Mouse (Mus musculus): Measurements from ENCODE around the gene Cab39. TPM values are rescaled to one million over a fixed set of nuclear protein-coding genes. Genes with fewer than 3 reads are reported as not detected.

Gene Cab39
- polyA plus RNA-seq, 1 experiment, result 41.8 TPM

DNA sequence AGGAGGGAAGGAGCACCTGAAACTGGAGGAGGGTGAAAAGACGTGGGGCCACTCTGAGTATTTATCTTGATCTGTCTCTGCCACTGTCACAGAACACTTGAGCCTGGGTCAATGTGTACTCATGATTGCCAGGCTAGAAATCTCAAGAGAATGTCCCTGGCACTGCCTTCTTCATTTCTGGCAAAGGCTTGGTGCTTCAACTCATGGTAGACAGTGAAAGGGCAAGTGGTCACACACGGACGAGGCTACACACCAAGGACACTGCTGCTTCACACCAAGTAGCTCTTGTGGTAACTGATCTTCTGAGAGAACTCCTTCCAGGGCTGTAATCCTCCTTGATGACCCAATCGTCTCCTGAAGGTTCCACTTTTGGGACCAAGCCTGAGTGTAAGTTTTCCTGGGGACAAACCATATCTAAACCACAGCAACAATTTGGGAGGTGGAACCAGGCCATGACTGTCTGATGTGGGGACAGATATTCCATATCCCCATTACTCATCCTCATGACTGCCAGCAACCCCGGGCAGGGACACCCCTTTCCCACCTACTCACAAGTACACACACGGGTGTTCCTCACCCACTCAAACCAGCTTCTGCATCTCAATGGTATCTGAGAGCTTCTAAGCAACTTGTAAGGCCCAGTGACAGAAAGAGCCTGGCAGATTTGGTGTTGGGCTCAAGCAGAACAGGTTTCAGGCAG, 35.6 kb upstream of the Cab39 start:
- H3K36me3 ChIP-seq (ENCODE audit: control insufficient read depth, insufficient read depth, low read length), result no peaks in the 10 kb centered on the region
- H3K27ac ChIP-seq (ENCODE audit: insufficient read depth, low read depth, low read length), result no peak overlapping the region
- H3K27me3 ChIP-seq (replicated peaks; ENCODE audit: control insufficient read depth, insufficient read depth, low read length), result no peaks in the 10 kb centered on the region
- 71% methylated on average over 6 of the region's 6 CpGs for WGBS
- H3K4me3 ChIP-seq (ENCODE audit: insufficient read depth, low read depth, low read length), result no peak overlapping the region
- H3K4me1 ChIP-seq (ENCODE audit: control insufficient read depth, insufficient read depth, low read length), result no peaks in the 10 kb centered on the region
- no peak for DNase-seq
- no peak for TF ChIP-seq CTCF (conservative IDR thresholded peaks at IDR 0.05; ENCODE audit: insufficient read depth, insufficient read length, low read depth, low read length)
- TF ChIP-seq POLR2A (IDR thresholded peaks at IDR 0.05; ENCODE audit: low read depth, low read length), result no peak

DNA sequence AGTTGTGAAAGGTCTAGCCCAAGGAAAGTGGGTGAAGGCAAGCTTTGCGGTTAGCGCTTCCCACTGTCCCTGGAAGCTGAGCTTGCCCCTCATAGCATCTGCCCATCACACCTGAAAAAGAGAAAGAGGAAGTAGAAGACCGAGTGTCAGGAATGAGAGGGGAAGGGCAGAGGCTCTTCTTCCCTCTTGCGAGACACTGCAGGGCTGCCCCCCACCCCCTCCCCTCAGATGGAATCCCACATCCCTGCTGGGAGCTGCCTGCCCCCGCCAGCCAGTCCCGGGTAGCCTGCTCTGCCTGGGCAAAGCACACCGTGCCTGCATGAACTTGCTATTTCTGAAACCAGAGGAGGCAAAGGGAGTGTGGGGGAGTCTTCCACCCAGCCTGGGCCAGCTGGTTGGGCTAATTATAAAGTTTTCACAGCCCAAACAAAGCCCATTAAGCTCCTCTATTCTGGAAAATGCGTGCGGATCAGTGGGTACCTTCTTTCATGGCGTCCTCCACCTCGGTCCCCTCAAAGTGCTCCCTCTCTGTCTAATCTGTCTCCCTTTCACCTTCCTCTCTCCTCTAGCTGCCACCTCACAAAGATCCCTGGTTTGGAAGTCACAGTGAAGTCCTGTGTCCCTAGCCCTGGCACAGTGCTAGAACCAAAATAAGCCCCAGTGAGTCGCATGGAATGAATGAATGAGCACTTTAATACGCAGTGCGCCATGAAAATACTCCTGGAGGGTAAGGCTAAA, 34.8 kb upstream of the Cab39 start:
- Histone ChIP-seq H3K27me3 (replicated peaks; ENCODE audit: control insufficient read depth, insufficient read depth, low read length) (no peaks in the 10 kb centered on the region), H3K36me3 (ENCODE audit: control insufficient read depth, insufficient read depth, low read length) (no peaks in the 10 kb centered on the region), H3K4me3 (ENCODE audit: insufficient read depth, low read depth, low read length) (no peak overlapping the region), H3K27ac (ENCODE audit: insufficient read depth, low read depth, low read length) (no peak overlapping the region), H3K4me1 (ENCODE audit: control insufficient read depth, insufficient read depth, low read length) (no peaks in the 10 kb centered on the region)
- WGBS, result 27% methylated on average over 14 of the region's 14 CpGs
- no peak for DNase-seq
- TF ChIP-seq CTCF (conservative IDR thresholded peaks at IDR 0.05; ENCODE audit: insufficient read depth, insufficient read length, low read depth, low read length), result no peak
- TF ChIP-seq POLR2A (IDR thresholded peaks at IDR 0.05; ENCODE audit: low read depth, low read length), result no peak

DNA sequence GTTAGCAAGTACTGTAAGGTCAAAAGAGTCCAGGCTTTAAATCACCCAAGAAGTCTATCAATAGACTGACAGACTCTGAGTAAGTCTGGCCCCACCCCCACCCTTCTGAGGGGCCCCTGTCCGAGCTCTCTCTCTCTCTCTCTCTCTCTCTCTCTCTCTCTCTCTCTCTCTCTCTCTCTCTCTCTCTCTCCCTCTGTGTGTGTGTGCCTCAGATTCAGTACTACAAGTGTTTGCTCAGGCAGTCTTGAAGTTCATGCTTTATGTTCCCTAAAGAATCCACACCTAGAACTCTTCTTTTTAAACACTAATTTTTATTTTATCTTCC, 34.3 kb upstream of the Cab39 start:
- 33% methylated on average over 1 of the region's 1 CpGs for WGBS
- no peaks in the 10 kb centered on the region for H3K36me3 ChIP-seq (ENCODE audit: control insufficient read depth, insufficient read depth, low read length)
- DNase-seq, result no peak

DNA sequence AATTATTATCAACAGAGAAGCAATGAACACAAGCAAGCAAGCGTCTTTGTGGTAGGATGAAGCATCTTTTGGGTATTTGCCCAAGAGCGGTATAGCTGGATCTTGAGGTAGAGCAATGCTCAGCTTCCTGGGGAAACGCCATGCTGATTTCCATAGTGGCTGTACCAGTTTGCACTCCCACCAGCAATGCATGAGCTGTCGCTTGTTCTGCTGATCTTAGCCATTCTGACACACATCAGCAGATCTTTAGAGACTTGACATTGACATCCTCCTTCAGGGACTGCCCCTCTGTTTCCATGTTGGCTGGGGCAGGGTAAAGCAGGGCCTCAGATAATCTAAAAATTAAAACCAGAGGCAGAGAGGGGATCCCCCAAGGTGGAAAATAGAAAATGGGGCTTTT, 31.6 kb upstream of the Cab39 start:
- 86% methylated on average over 4 of the region's 4 CpGs for WGBS
- no peaks in the 10 kb centered on the region for H3K4me1 ChIP-seq (ENCODE audit: control insufficient read depth, insufficient read depth, low read length)
- DNase-seq, result no peak
- TF ChIP-seq CTCF (conservative IDR thresholded peaks at IDR 0.05; ENCODE audit: insufficient read depth, insufficient read length, low read depth, low read length) (no peak), POLR2A (IDR thresholded peaks at IDR 0.05; ENCODE audit: low read depth, low read length) (no peak)
- no peaks in the 10 kb centered on the region for H3K36me3 ChIP-seq (ENCODE audit: control insufficient read depth, insufficient read depth, low read length)
- no peak overlapping the region for H3K4me3 ChIP-seq (ENCODE audit: insufficient read depth, low read depth, low read length)
- no peaks in the 10 kb centered on the region for H3K27me3 ChIP-seq (replicated peaks; ENCODE audit: control insufficient read depth, insufficient read depth, low read length)
- no peak overlapping the region for H3K27ac ChIP-seq (ENCODE audit: insufficient read depth, low read depth, low read length)

More for the DNA sequence above, 34.3 kb upstream of the Cab39 start:
- TF ChIP-seq POLR2A (IDR thresholded peaks at IDR 0.05; ENCODE audit: low read depth, low read length), result no peak
- no peak for TF ChIP-seq CTCF (conservative IDR thresholded peaks at IDR 0.05; ENCODE audit: insufficient read depth, insufficient read length, low read depth, low read length)
- no peaks in the 10 kb centered on the region for H3K27me3 ChIP-seq (replicated peaks; ENCODE audit: control insufficient read depth, insufficient read depth, low read length)
- no peak overlapping the region for H3K27ac ChIP-seq (ENCODE audit: insufficient read depth, low read depth, low read length)
- no peak overlapping the region for H3K4me3 ChIP-seq (ENCODE audit: insufficient read depth, low read depth, low read length)
- H3K4me1 ChIP-seq (ENCODE audit: control insufficient read depth, insufficient read depth, low read length), result no peaks in the 10 kb centered on the region

DNA sequence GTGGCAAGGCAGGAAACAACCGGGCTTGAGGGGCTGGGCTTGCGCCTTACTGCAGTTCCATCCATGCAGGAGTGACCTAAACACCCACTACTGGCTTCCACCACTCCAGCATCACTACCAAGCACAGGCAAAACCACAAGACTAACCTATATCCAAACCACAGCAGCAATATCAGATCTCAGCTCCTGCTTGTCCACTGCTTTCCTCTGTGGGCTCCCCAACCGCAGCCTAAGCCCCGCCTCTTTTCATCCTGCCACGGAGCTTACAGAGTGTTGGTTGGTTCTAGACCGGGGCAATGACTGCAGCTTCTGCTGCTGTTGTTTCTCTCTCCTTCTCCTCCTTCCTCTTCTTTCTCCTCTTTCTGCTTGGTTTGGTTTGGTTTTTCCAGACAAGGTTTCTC, 29.9 kb upstream of the Cab39 start:
- Histone ChIP-seq H3K4me1 (ENCODE audit: control insufficient read depth, insufficient read depth, low read length) (no peaks in the 10 kb centered on the region), H3K36me3 (ENCODE audit: control insufficient read depth, insufficient read depth, low read length) (no peaks in the 10 kb centered on the region), H3K4me3 (ENCODE audit: insufficient read depth, low read depth, low read length) (no peak overlapping the region), H3K27me3 (replicated peaks; ENCODE audit: control insufficient read depth, insufficient read depth, low read length) (no peaks in the 10 kb centered on the region), H3K27ac (ENCODE audit: insufficient read depth, low read depth, low read length) (no peak overlapping the region)
- no peak for DNase-seq
- TF ChIP-seq POLR2A (IDR thresholded peaks at IDR 0.05; ENCODE audit: low read depth, low read length), result no peak
- TF ChIP-seq CTCF (conservative IDR thresholded peaks at IDR 0.05; ENCODE audit: insufficient read depth, insufficient read length, low read depth, low read length), result no peak
- WGBS, result 78% methylated on average over 6 of the region's 6 CpGs

DNA sequence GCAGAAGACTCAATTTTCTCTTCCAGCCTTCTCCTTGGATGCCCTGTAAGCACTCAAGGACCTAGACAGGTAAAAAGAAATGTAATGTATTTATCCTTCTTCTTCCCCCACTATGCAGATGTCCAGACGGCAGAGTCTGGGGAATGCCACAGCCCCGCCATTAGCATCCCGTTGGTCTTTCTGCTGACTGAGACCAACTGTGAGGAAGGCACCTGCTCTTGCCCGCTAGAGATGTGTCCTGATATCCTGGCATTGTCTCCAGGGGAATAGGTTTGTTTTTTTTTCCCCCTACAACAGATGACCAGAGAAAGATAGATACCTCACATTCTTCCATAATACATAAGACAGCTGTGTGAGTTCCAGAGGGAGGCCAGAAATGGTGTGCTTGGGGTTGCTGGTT, 28.9 kb upstream of the Cab39 start:
- Histone ChIP-seq H3K27ac (ENCODE audit: insufficient read depth, low read depth, low read length) (no peak overlapping the region), H3K36me3 (ENCODE audit: control insufficient read depth, insufficient read depth, low read length) (no peaks in the 10 kb centered on the region), H3K27me3 (replicated peaks; ENCODE audit: control insufficient read depth, insufficient read depth, low read length) (no peaks in the 10 kb centered on the region), H3K4me1 (ENCODE audit: control insufficient read depth, insufficient read depth, low read length) (no peaks in the 10 kb centered on the region), H3K4me3 (ENCODE audit: insufficient read depth, low read depth, low read length) (no peak overlapping the region)
- no peak for TF ChIP-seq POLR2A (IDR thresholded peaks at IDR 0.05; ENCODE audit: low read depth, low read length)
- TF ChIP-seq CTCF (conservative IDR thresholded peaks at IDR 0.05; ENCODE audit: insufficient read depth, insufficient read length, low read depth, low read length), result no peak
- WGBS, result 78% methylated on average over 4 of the region's 4 CpGs
- no peak for DNase-seq

DNA sequence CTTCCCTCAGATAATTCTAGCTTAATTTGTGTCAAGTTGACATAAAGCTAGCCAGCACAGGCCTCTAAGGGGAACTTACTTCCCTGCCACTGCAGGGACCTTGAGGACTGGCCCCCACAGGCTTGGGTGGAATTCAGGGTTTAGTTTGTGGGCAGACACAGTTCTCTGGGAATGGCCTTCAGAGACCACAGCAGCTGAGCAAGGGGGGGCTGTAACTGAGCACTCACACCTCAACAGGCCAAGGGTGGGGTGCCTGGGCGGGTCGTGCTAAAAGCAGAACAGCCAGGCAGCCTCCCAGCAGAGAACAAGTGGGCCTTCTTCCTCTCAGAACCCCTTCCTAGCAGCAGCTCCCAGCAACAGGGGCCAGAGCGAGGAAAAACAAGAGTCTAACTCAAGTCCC, 27.1 kb upstream of the Cab39 start:
- TF ChIP-seq CTCF (conservative IDR thresholded peaks at IDR 0.05; ENCODE audit: insufficient read depth, insufficient read length, low read depth, low read length), result no peak
- no peak for TF ChIP-seq POLR2A (IDR thresholded peaks at IDR 0.05; ENCODE audit: low read depth, low read length)
- no peak overlapping the region for H3K27ac ChIP-seq (ENCODE audit: insufficient read depth, low read depth, low read length)
- H3K4me3 ChIP-seq (ENCODE audit: insufficient read depth, low read depth, low read length), result no peak overlapping the region
- DNase-seq, result no peak
- no peaks in the 10 kb centered on the region for H3K4me1 ChIP-seq (ENCODE audit: control insufficient read depth, insufficient read depth, low read length)
- WGBS, result 85% methylated on average over 3 of the region's 3 CpGs
- no peaks in the 10 kb centered on the region for H3K27me3 ChIP-seq (replicated peaks; ENCODE audit: control insufficient read depth, insufficient read depth, low read length)
- no peaks in the 10 kb centered on the region for H3K36me3 ChIP-seq (ENCODE audit: control insufficient read depth, insufficient read depth, low read length)

All from kidney, adult 2 months (tissue).